17 mouse cellular contexts compared by ENCODE assay signal in the genomic region with DNA sequence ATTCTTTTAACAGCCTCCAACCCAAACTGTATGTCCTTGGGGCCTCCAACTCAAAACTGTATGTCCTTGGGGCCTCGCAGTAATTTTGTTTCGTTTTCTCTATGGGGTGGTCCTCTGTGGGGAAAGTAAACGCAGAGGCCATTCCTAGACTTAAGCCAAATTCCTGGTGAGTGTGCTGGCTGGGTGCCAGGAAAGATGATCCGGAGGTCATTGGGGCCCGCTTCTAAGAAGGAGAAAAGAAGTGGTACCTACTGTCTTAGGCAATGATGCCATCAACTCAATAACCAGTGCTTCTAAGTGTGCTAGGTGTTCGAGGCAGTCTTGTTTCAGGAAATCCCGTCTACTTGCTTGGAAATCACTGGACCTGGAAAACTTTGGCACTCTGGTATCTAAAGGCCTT.
DNase-seq lines count a peak whose midpoint lies in the region; ATAC-seq and TF ChIP-seq lines count a peak whose summit lies in the region.
"Had no signal": no experiment of that assay in that cellular context is flagged by ENCODE, and none has a peak within 500 bp of the region (broad histone marks: within the 10 kb centered on the region; RNA-seq: fewer than 3 reads in every experiment).

No protein-coding gene starts in this region.

- no peaks in the 10 kb centered on the region for H3K36me3 ChIP-seq in hindbrain, postnatal 0 days (ENCODE audit: insufficient read depth, low read length)
- no peaks in the 10 kb centered on the region for H3K36me3 ChIP-seq in hindbrain, embryonic 13.5 days
- no peaks in the 10 kb centered on the region for H3K36me3 ChIP-seq in lung, embryonic 14.5 days (ENCODE audit: insufficient read depth)
- H3K36me3 ChIP-seq: embryonic facial prominence, embryonic 12.5 days; heart, embryonic 15.5 days; midbrain, embryonic 10.5 days had no signal

- H3K27ac ChIP-seq in hindbrain, postnatal 0 days = peak overlapping the region; percentile 15; the same call in 1 of the 2 replicates
- no peak overlapping the region for H3K27ac ChIP-seq in hindbrain, embryonic 13.5 days
- no peak overlapping the region for H3K27ac ChIP-seq in lung, embryonic 14.5 days (ENCODE audit: low read depth)
- H3K27ac ChIP-seq: embryonic facial prominence, embryonic 12.5 days; forebrain, embryonic 13.5 days; heart, embryonic 15.5 days; macrophage; midbrain, embryonic 10.5 days had no signal

- no peak for TF ChIP-seq CTCF in hindbrain, postnatal 0 days (IDR thresholded peaks at IDR 0.05; ENCODE audit: low read depth)
- no peak for TF ChIP-seq CTCF in lung, embryonic 14.5 days (IDR thresholded peaks at IDR 0.05; ENCODE audit: low read depth)

- no peak overlapping the region for H3K9ac ChIP-seq in hindbrain, postnatal 0 days (replicated peaks; ENCODE audit: low read length)
- no peak overlapping the region for H3K9ac ChIP-seq in hindbrain, embryonic 13.5 days
- H3K9ac ChIP-seq in lung, embryonic 14.5 days = no peak overlapping the region
- H3K9ac ChIP-seq: embryonic facial prominence, embryonic 12.5 days; forebrain, embryonic 13.5 days; heart, embryonic 15.5 days had no signal

- peaks cover 8% of the 10 kb centered on the region for H3K4me1 ChIP-seq in hindbrain, postnatal 0 days (ENCODE audit: insufficient read depth, low read length)
- H3K4me1 ChIP-seq in hindbrain, embryonic 13.5 days (replicated peaks) = peaks cover 8% of the 10 kb centered on the region
- peaks cover 11% of the 10 kb centered on the region for H3K4me1 ChIP-seq in lung, embryonic 14.5 days (ENCODE audit: insufficient read depth)
- H3K4me1 ChIP-seq: forebrain, embryonic 13.5 days; heart, embryonic 15.5 days; midbrain, embryonic 10.5 days had no signal

- 58% methylated on average over 7 of the region's 7 CpGs for WGBS in hindbrain, postnatal 0 days
- 79% methylated on average over 7 of the region's 7 CpGs for WGBS in hindbrain, embryonic 13.5 days
- WGBS in lung, embryonic 14.5 days = 38% methylated on average over 7 of the region's 7 CpGs

- no peaks in the 10 kb centered on the region for H3K9me3 ChIP-seq in hindbrain, postnatal 0 days (ENCODE audit: low read length)
- H3K9me3 ChIP-seq in hindbrain, embryonic 13.5 days = no peaks in the 10 kb centered on the region
- H3K9me3 ChIP-seq in lung, embryonic 14.5 days (ENCODE audit: low read depth, low read length) = no peaks in the 10 kb centered on the region
- H3K9me3 ChIP-seq: embryonic facial prominence, embryonic 12.5 days; forebrain, embryonic 13.5 days; heart, embryonic 15.5 days; midbrain, embryonic 10.5 days had no signal

- DNase-seq in hindbrain, postnatal 0 days (ENCODE audit: low spot score) = no peak
- DNase-seq in lung, embryonic 14.5 days = peak; percentile 77
- no peak for DNase-seq in lung, adult 18-20 months
- peak; percentile 60 for DNase-seq in adrenal gland, postnatal 10 days
- peak; percentile 63 for DNase-seq in adrenal gland, postnatal 14 days
- DNase-seq in layer of hippocampus, adult 18-20 months (ENCODE audit: low spot score in 2 of 2) = no peak
- DNase-seq: cerebellum, adult 8-10 months; gastrocnemius, postnatal 14 days; liver; spleen, adult 18-20 months had no signal

- no peak overlapping the region for H3K4me3 ChIP-seq in hindbrain, postnatal 0 days (ENCODE audit: low read length)
- H3K4me3 ChIP-seq in hindbrain, embryonic 13.5 days = no peak overlapping the region
- H3K4me3 ChIP-seq in lung, embryonic 14.5 days (ENCODE audit: low read depth, low read length) = no peak overlapping the region
- H3K4me3 ChIP-seq: embryonic facial prominence, embryonic 12.5 days; erythroblast, embryonic 14.5 days; forebrain, embryonic 13.5 days; heart, embryonic 15.5 days; midbrain, embryonic 10.5 days had no signal

- no peak overlapping the region for H3K4me2 ChIP-seq in hindbrain, postnatal 0 days (ENCODE audit: low read depth, low read length)
- H3K4me2 ChIP-seq in hindbrain, embryonic 13.5 days = no peak overlapping the region
- no peak overlapping the region for H3K4me2 ChIP-seq in lung, embryonic 14.5 days
- H3K4me2 ChIP-seq: embryonic facial prominence, embryonic 12.5 days; forebrain, embryonic 13.5 days; heart, embryonic 15.5 days had no signal

- no peaks in the 10 kb centered on the region for H3K27me3 ChIP-seq in hindbrain, postnatal 0 days (ENCODE audit: insufficient read depth, low read length)
- no peaks in the 10 kb centered on the region for H3K27me3 ChIP-seq in hindbrain, embryonic 13.5 days
- no peaks in the 10 kb centered on the region for H3K27me3 ChIP-seq in lung, embryonic 14.5 days (ENCODE audit: insufficient read depth, low read length)
- H3K27me3 ChIP-seq: embryonic facial prominence, embryonic 12.5 days; forebrain, embryonic 13.5 days; heart, embryonic 15.5 days had no signal

- no peak for ATAC-seq in hindbrain, postnatal 0 days
- no peak for ATAC-seq in hindbrain, embryonic 13.5 days (ENCODE audit: low FRiP score)
- ATAC-seq in lung, embryonic 14.5 days (ENCODE audit: insufficient read depth) = peak; percentile 44; the same call in 1 of the 2 replicates
- ATAC-seq: forebrain, embryonic 13.5 days had no signal

Comparison
In these comparisons a context has a peak if more than half of its experiments do, and no peak if none do; other contexts are left out.
1. DNase-seq: peak in lung, embryonic 14.5 days (single experiment), adrenal gland, postnatal 10 days (single experiment) and adrenal gland, postnatal 14 days (single experiment); none in hindbrain, postnatal 0 days (single experiment), lung, adult 18-20 months (0 of 2) and layer of hippocampus, adult 18-20 months (0 of 2).